Mouse (Mus musculus): ENCODE measurements around the gene Fam47e.

- TF ChIP-seq KAT2A (IDR thresholded peaks at IDR 0.05; ENCODE audit: insufficient replicate concordance, low read length) = no peak
- TF ChIP-seq POLR2A (IDR thresholded peaks at IDR 0.05; ENCODE audit: low read depth, low read length) = no peak
- TF ChIP-seq NRF1 (IDR thresholded peaks at IDR 0.05; ENCODE audit: low read depth, low read length) = no peak
- TF ChIP-seq CTCF (conservative IDR thresholded peaks at IDR 0.05 in 1 of 2, IDR thresholded peaks at IDR 0.05 in 1 of 2; ENCODE audit: low read depth in 2 of 2, low read length in 2 of 2) = no peak
- TF ChIP-seq TBP (conservative IDR thresholded peaks at IDR 0.05; ENCODE audit: low read depth, low read length) = no peak
- TF ChIP-seq IRF4 (IDR thresholded peaks at IDR 0.05; ENCODE audit: low read depth, low read length) = no peak
- TF ChIP-seq TCF12 (IDR thresholded peaks at IDR 0.05; ENCODE audit: low read depth, low read length) = no peak
- no peak for TF ChIP-seq ZNF384 (IDR thresholded peaks at IDR 0.05; ENCODE audit: low read depth, low read length)
- no peak for TF ChIP-seq JUND (conservative IDR thresholded peaks at IDR 0.05; ENCODE audit: low read depth, low read length)
- no peak for TF ChIP-seq ZKSCAN1 (IDR thresholded peaks at IDR 0.05; ENCODE audit: borderline replicate concordance, low read depth, low read length)
- no peak for TF ChIP-seq CHD2 (IDR thresholded peaks at IDR 0.05; ENCODE audit: low read length)
- TF ChIP-seq USF1 (IDR thresholded peaks at IDR 0.05; ENCODE audit: low read depth, low read length) = no peak
- TF ChIP-seq UBTF (IDR thresholded peaks at IDR 0.05; ENCODE audit: low read depth, low read length) = no peak
- no peak for TF ChIP-seq E2F4 (IDR thresholded peaks at IDR 0.05; ENCODE audit: insufficient replicate concordance, low read depth, low read length)
Observed at GRCm38 (mm10) chr5:92554891-92555511, at the start of gene Fam47e.
